Mouse (Mus musculus) cerebellum, adult 9-10 months (tissue): ENCODE data around the gene Cwc27.

Experiments used
- DNase-seq: peaks from one replicate; pipeline ENCODE4 v3.0.0; 2022

Gene Cwc27

DNA sequence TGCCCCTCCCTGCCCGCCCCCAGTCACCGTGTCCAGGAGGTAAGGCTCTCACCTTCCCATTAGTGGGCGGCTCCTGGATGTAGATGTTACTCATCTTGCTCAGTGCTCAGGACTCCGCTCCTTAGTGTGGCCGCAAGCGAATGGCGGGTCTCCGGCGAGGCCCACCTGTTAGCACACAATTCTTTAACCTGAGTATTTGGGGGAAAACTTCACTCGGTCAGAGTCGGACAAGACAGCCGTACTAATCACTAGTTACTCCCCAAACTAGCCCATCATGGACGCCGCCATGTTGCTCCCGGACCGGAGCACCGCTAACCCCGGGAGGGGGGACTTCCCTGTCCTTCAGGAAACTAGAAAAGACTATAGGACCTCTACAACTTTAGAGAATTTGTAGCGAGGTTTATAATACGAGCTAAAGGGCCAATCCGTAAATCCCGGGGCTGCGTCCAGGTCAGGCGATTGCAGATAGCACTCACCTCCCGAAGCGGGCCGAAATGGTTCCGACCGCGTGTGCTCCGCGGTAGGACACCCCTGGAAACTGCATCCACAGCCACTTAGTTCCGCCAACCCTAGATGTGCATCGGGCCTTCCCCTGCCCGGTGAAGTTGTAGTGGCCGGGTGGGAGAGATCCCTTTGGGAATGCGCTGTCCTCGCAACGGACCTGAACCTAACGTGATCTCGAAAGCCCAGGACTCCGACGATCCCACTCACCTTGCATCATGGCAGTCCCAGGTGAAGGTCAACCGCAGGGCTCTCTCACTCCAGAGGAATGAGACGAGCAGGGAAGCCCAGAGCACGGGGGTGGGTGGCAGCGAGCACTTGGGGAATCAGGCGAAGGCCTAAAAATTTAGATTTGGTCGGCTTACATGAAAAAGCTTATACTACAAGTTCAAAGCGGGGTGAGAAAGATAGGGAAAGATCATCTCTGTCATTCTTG lies at the start of gene Cwc27:
TSS of gene Cwc27 (minus strand) at position 508 of the 937 bp plus-strand sequence.
- DNase-seq, result peak; percentile 85

DNA sequence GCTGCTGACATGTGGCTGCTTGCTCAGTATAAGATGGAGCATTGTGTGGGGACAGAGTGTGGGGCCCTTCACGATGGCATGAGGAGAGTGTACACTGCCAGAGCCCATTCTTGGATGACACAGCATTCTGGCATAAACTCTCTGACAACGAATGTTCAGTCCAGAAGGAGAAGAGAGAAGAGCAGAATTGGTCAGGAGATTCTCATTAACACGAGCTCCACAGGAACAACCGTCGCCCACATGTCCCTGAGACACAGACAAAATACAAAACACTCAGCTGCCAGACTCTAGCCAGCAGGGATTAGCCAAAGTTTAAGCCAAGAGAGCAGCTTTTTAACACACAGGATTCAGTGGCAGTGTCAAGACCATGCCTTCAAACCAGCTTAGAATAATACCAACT lies 49.8 kb upstream of the Cwc27 start:
- DNase-seq, result no peak

DNA sequence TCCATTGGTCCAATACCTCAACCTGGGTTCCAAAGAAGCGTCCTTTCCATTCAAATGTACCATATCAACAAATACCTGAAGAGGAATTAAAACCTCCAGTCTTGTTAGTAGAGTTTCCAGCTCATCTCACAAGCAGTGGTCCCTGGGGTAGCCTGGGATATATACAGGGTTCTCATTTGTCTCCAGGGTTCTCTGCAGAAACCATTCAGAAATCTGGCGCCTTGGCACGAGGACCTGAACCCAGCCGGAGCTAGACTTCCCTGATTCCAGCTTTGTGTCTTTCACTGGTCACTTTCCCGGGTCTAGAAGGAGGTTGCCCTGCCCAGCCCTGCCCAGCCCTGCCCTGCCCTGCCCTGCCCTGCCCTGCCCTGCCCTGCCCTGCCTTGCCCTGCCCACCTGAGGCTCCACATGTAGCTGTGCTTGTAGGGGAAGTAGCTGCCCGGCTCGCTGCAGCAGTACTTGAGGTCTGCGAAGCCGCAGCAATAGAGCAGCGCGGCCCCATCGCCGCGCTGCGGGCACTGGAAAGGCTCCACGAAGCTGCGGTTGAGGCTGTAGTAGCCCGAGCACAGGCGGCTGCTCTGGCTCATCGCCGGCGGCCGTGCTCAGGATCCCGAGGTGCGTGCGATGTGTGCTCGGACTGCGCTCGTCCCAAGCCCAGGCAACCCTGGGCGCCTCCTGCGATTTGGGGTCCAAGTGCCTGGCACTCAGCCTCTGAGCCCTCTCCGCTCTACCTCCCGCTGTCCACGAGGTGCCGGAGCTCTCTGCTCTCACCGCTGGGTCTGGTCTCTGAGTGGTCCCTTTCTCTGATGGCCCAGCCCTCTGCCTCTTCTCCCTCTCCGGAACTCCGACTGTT lies 46.4 kb upstream of the Cwc27 start, which contains the start of gene Shisal2b:
TSS of gene Shisal2b (minus strand) at position 767 of the 853 bp plus-strand sequence.
- DNase-seq, result peak; percentile 9

DNA sequence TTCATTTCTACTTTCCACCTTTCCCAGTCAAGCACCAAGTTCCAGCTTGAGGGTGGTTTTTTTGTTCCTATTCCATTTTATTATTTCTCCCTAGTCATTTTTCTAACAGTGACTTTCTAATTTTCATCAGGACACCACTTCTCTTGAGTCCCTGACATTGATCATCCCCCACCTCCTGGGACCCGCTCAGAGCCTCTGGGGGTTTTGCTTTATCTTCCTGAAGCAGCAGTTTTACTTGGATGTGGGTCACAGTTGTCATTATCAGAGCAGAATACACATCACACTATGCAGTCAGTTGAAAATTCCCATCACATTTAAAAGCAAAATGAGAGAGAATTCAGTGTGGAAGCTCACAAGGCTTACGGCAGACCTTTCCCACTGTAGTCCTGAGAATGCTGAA lies 36.7 kb upstream of the Cwc27 start:
- DNase-seq, result no peak

DNA sequence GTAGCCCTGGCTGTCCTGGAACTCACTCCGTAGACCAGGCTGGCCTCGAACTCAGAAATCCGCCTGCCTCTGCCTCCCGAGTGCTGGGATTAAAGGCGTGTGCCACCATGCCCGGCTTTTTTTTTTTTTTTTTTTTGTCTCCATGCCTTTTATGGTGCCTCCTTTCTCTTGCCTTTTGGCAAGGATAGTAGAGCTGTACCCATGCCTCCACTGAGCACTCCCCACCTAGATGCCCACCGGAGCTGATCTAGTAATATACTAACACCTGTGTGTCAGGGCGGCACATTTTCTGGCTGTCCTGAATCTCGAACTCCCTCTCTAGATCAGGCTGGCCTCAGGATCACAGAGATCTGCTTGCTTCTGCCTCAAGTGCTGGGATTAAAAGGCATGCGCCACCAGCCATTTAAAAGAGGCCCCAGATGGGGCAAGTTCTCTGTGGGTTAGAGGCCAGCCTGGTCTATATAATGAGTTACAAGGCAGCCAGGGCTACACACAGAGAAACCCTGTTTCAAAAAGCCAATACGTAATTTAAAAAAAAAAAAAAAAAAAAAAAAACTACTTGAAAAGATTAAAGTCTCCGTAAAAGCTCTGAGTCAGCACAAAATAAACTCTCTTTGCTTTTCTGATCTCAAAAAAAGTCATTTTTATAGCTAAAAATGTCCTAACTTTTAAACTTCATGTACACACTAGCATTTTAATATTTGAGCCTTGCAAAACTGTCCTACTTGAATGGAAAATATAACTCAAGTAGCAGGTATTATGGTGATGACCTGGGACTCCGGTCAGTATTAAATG lies 26.6 kb upstream of the Cwc27 start:
- DNase-seq, result no peak

DNA sequence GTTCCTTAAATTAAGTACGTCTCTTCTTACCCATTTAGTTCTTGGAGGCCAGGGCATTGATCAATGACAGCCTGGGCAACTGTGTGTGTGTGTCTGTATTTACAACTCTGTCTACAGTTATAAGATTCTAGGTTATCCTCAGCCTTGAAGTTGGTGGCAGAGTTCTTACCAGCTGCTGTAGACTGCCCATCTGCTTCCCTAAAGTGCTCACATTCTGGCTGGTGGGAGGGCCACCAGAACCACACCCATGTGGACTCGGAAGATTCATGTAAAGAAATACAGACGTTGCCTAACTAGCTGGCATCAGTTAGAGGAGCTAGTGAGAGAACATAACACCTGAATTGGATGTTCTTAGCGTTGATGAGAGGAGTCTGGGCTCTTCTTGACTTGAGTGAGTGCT lies 25.0 kb upstream of the Cwc27 start:
- no peak for DNase-seq

DNA sequence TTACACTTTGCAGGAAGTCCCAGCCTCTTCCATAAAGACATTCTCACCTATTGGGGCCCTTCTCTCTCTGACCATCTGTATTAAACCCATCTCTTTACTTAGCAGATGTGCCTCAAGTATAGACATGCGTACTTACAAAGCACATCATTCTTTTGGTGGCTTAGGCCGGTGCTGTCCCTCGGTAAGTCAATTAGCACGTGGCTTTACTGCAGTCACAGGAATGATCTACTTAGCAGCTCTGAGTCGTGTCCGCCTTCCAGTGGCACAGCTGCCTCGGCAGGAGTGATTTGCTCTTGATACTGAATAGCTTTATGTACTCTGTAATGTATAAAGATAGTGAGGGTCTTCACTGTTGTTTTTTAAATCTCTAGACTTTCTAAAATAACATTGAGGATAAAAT lies 20.7 kb upstream of the Cwc27 start:
- no peak for DNase-seq

DNA sequence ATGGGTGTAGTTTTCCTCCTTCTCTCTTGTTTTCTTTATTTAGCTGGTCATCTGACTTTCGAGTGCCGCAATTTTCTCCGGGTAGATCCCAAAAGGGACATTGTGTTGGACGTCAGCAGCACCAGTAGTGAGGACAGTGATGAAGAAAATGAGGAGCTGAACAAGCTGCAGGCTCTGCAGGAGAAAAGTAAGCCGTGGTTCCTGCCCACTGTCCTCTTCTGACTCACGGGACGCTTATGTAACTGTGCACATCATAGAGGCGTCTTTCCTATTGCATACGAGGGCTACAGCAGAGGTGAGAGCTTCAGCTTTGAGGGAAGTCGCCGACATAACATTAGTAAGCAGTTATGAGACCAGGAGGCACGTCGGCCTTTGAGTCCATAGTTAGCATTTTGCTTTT lies 15.9 kb upstream of the Cwc27 start:
- DNase-seq, result no peak

DNA sequence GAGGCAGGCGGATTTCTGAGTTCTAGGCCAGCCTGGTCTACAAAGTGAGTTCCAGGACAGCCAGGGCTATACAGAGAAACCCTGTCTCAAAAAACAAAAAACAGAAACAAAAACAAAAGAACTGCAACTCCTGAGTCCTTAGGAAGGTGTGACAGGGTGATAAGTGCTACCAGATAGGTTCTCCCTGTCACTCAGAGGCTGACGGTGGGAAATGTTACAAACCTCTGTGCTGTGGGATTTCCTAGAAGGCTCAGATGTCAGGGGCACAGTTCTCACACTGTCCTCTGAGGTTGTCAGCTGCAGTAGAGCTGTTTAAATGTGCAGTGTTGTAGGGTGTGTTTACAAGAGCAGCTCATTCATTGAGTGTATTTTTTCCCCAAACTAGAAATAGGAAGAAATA lies 8.5 kb upstream of the Cwc27 start:
- DNase-seq, result no peak

DNA sequence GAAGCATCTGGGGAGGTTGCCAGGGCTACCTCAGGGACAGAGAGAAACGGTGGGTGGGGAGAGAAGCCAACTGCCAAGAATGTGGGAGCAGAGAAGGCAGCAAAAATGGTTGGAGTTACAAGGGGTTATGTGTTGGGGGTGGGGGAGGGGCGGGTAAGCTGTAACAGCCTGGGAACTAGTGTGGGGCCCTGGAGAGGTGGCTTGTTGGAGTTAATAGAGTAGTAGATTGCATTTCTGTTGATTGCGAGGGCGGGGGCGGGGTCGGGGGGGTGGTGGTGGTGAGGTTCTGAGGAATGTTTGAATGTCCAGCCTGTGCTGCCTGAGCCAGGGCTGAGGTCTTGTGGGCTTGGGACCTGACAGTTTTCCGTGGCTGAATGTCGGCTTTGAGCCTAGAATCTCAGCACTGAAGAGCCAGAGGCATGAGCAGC lies 5.5 kb upstream of the Cwc27 start:
- DNase-seq, result no peak

DNA sequence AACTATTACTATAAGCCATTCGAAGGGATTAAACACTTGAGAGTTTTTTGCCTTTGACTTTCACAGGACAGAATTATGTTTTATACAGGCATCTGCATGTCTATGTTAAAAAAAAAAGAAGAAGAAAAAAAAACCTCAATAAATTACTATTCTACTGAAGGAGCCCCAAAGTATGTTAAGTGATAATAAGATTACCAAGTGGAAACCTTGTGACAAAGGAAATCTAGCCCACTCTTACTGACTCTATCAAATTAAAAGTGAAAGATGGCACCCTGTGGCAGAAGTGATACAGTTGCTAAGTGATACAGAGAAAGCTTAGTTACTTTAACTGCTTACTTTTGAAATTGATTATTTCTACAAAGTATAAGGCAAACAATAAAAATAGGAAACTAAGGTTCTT lies 5.0 kb upstream of the Cwc27 start:
- no peak for DNase-seq

DNA sequence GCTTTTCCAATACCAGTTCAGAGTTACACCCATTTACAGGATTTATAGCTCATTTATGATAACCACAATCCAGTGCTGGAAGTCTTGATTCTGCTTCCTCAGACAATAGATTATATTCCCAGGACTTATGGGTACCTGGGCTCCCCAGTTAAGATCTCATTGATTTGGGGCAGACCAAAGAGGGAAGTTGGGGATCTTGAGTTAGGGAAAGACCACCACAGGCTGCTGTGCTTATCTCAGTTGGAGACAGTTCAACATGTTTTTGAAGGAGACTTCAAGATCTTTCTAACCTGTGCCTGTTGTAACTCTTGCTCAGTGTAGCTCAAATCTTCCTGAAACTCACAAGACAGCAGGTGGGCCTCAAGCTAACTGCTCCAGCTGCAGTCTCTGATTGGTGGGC lies 4.2 kb upstream of the Cwc27 start:
- no peak for DNase-seq

DNA sequence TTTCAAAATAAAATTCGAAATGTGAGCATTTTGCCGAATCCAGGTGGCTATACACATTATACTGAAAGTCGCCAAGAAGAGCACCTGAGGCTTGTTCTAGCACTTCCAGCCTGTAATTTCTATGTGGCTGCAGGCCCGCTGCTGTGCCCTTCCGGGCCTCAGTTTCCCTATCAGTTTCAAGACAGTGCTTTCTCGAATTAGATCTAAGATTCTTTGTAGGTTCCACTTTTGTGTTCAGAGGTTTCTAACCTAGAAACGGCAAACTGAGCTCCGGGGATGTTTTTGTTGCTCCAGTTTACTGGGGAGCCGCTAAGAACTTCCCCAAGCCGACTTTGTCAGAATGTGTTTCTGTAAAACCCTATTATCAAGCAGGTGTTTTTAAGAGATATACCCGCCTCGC lies 754 bp upstream of the Cwc27 start:
- DNase-seq, result peak; percentile 13

DNA sequence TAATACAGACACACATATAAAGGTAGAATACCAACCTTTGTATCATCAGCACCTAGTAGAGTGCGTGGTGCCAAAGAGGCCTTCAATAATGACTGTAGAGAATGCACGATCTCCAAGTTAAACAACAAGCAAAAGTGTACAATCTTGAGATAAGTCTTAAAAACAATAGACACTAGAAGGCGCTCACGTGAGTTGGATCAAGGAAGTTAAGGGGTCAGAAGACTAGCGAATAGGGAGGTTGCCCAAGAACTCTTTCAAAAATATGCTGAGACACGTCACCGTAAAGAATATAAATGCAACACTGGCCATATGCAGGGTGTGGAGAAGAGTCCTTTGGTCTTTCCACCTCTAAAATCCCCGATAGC lies 690 bp downstream of the Cwc27 start:
- DNase-seq, result peak; percentile 37

DNA sequence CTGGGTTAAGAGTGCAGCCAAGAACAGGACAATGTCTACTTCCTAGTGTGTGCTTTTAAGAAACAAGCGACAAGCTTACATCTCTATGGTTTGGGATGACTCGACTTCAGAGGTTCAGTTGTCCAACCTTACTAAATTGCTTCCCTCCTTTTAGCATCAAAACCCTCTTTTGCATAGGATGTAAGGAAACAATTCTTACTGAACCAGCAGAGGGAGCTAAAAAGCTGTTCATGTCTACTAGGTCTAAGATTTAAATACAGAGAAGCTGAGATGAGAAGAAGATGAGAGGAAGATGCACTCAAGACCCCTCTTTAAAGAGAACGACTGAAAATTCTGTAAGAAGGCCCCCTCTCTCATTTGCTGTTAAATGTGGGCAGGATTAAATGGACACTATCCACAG lies 11.3 kb downstream of the Cwc27 start:
- peak; percentile 41 for DNase-seq

DNA sequence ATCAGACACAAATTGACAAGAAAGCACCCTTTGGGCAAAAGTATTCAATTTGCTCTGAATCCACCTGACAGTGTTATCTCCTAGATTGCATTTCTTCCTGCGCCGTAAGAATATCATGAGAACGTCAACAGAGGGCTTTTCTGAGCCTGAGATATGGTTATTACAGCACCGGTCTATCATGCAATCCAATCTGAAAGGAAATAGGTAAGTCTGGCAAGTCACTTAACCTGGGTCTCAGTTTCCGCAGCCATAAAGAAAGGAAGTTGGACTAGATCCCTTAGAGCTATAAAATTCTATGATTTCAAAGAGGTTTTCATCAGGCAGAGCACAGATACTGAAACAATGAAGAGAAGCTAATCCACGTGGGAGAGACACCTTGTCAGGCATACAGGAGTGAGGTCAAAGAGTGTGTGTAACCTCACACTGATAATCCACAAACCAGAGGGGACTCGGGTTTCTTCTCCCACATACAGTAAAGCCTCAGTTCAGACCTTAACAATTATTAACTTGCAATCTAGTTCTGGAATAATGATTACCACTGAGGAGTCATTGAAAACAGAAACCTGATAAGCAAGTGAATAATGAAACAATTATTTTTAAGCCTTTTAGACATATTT lies 17.3 kb downstream of the Cwc27 start:
- DNase-seq, result no peak

DNA sequence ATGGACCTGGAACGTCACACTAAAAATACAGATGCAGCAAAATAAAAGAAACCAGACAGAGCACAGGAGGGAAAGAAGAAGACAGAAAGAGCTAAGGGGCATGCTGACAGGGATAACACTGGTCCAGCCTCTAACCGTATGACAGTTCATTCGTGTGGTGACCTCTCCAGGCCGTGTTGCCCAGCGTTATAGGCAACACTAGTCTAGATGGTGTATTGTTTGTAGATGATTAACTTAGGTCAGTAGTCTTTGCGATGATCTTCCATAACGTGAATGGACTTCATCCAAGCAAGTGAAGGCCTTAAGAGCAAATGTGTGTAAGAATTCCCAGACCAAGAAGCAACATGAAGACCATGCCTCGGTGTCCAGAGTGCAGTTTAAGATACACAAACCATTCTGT lies 17.9 kb downstream of the Cwc27 start:
- no peak for DNase-seq

DNA sequence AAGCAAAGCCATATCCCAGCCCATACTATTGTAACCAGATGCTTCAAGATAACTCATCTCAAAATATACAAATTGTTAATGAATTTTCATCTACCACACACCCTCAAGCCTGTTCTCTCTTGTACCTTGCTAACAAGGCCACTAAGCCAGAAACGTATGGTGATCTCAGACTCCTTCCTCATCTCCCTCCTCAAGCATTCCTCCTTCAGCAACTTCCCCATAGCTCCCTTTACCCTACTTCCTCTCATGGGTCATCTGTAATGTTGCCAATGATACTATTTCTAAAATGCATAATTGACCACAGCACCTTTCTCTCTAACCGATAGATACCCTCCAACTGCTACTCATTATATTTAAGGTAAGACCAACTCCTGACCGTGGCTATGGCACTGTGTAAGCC lies 22.5 kb downstream of the Cwc27 start:
- DNase-seq, result no peak

DNA sequence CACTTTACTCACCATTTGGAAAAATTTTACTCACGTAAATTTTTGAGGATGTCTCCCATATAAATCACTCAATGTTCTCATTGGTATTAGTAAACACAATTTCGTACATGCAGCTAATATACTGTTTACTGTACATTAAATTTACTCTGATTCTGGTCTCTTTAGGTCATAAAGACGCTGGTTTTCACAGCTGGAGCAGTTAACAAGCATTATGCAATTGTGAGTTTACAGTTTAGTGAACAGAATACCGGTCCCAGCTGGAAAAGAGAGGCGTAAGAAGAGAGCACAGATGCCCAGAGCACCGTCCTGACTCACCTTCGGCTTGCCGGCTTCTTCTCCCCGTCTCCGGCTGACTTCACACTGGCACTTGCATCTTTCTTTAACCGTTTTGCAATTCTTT lies 24.8 kb downstream of the Cwc27 start, which contains the start of gene Srek1ip1:
TSS of gene Srek1ip1 (plus strand) at position 301 of the 400 bp plus-strand sequence.
- no peak for DNase-seq

DNA sequence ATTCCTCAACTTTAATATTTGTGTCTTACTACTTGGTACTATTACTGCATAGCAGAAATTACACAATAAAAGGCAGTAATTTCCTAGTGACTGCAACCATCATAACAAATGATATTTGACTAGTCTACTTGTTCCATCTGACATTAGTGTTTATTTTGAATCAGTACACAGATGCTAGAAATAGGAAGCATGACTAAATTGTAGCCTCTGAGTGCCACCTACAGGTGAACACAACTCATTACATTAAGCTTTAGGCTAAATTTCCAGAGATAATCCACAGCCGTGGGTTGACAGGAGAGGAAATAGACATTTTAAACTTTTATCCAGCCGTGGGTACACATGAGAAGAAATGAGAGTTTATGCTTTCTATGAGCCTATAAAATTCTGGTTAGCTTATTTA lies 27.3 kb downstream of the Cwc27 start:
- peak; percentile 62 for DNase-seq

DNA sequence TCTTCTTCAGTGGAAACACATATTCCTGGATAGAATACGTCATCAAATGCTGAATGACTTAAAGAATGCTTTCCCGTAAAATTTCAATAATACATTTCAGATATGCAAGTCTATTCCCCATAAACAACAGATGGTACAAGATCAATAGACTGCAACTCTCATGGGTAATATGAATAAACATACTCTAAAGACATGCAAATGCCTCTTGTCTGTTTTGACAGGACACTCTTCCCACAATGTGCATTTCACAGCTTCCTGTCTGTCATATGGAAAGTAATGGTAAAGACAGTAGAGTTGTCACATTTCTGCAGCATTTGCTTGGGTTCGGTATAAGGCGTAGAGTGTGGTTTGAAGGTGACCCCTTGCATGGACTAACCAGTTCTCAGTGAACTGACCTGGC lies 29.7 kb downstream of the Cwc27 start:
- no peak for DNase-seq

DNA sequence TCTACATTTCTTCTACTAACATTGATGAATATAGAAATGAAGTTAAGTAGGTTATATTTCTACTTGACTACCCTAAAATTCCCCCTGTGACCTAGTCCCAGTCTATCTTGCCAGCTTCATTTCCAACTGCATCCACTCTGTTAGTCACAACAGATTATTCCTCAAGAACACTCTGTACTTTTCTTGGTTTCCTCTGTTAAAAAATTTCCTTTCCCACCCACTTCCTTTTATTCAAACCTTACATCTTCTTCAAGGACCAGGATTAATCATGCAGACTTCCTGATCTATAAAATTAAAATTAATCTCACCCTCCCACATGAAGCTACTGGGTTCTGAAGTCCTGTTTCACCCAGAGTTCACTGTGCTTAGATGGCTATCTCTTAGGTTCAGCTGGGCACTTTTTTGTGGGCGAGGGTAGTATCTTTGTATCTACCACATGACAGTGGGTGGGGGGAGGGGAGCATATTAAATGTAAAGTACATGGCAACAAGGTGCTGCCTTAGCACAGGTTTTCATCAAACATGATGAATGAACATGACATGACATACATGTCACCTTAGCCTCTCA lies 37.8 kb downstream of the Cwc27 start:
- DNase-seq, result no peak
